Mouse (Mus musculus) urinary bladder, adult 2 months (tissue): ENCODE measurements at regions not wholly inside any gene's neighbourhood (a gene's known extent, or its start where the extent isn't known, plus 50 kb on each side); places are given as distances from the start of the nearest gene placed in this dataset.

Experiments
- DNase-seq: peaks from one replicate; pipeline ENCODE4 v3.0.0; 2022; ENCODE audit warnings: low spot score

DNA sequence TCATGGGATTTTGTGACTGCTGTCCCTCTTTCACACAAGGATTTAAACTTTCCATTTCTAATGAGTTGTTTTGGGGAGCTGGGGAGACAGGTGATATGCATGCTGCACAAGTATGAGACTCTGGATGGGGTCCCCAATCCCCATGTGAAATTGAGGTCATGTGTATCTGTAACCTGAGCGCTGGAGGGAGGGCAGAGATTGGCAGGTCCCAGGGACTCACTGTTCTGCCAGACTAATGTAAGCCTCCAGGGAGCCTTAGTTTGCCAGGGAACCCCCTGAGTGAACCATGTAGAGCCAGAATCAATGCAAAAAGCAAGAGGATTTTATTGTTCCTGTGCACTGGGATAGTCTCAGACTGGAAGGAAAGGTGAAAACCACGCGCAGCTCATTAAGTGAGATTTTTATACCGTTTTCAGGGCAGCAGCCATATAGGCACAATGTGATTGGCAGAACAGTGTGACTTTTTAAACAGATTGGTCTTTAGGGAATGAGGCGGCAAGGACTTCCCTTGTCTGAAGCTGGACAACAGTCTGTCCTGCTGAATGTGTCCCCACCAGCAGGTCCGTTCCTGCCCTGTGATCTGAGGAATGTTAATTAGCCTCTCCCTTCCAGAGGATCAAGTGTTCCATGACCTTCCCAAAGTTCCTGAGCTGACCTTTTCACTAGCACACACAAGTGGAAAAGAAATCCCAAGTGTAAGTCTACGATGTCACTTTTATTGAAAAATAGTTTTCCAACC, 59.9 kb upstream of the Oxgr1 start:
- no peak for DNase-seq

GRCm38 (mm10) chr14:120102749-120103142, 60.5 kb upstream of the Oxgr1 start:
- no peak for DNase-seq

- no peak for DNase-seq
These were observed 67.6 kb upstream of the Oxgr1 start for GRCm38 (mm10) chr14:120109846-120110245.

DNA sequence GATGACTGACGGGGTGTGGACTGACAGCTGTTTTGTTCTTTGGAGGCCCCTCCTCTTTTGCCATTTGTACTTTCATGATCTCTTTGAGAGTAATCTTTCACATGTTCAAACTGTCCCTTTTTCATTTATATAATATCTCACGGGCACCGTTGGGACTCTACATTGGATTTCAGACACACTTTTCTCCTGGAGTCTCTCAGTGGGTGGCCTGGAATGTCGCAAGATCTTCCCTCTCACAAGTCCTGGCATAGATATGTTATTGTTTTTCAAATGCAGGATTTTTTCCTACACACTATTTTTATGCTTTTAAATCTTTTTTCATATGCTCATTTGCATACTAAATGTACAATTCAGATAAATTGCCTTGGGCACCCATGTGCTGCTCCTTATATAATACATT, 71.1 kb upstream of the Oxgr1 start:
- no peak for DNase-seq

GRCm38 (mm10) chr14:120118582-120118981, 76.3 kb upstream of the Oxgr1 start:
- DNase-seq: no peak

DNA sequence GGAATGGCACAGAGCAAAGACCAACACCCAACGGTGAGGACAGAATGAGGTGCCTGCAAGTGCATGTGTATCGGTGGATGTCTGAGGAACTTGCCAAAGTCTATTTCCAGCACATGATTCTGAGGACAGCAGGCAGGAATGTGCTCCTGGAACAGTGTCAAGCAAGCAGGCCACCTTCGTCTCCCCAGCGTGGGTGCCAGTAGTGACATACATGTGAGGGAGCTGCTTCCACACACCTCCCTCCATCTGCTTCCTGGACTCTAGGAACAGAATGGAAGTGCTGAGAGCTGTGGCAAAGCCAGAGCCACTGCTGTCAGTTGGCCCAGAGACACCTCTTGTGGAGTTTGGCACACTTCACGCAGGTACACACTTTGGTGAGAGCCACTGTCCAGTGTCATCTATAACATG, 76.9 kb upstream of the Oxgr1 start:
- DNase-seq: no peak

GRCm38 (mm10) chr14:120119506-120119905, 77.3 kb upstream of the Oxgr1 start:
- DNase-seq: no peak

- no peak for DNase-seq
These were observed 78.0 kb upstream of the Oxgr1 start for GRCm38 (mm10) chr14:120120261-120120660.

DNA sequence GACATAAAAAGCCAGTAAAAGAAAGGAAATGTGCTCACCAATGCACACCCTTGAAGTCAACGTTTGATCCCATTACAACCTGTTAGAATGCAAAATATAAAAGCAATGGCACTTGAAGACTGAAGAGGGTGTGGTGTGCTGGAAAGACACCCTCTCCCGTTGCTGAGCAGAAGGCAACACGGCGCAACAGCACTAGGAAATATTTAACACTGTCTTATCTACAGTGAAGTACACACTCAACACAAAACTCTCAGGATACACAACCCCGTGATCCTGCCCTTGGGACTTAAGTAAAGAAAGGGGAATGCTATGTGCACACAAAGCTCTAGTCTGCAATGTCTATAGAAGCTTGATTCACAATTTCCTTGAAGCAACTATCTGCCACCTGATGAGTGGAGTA, 83.1 kb upstream of the Oxgr1 start:
- no peak for DNase-seq

GRCm38 (mm10) chr14:120127481-120127880, 85.2 kb upstream of the Oxgr1 start:
- DNase-seq: no peak

DNA sequence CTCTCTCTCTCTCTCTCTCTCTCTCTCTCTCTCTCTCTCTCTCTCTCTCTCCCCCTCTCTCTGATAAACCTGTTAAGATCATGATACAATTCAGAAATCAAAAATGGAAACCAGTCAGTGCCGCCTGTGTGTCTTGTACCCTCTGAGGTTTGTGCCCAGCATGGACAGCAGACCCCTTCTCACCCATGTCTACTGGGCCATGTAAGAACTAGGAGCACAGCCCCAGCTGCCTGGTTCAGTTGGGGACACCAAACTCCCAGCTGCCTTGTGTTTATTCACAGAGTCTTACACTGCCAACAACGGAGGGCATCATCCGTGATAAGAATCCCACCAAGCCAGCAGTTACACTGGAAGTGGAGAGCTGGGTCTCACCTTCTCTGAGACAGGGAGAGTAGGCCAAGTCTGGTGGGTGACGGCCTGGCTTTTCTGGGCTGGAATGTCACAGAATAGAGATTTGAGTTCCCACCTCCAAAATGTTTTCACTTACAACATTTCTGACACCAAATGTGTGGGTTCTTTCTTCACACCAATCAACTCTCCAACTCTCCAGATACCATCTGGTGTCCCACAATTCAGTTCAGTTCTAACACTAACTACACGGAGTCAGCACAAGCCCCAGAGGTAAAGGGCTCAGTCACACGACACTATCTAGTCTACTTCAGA, 92.2 kb upstream of the Oxgr1 start:
- DNase-seq: no peak

DNA sequence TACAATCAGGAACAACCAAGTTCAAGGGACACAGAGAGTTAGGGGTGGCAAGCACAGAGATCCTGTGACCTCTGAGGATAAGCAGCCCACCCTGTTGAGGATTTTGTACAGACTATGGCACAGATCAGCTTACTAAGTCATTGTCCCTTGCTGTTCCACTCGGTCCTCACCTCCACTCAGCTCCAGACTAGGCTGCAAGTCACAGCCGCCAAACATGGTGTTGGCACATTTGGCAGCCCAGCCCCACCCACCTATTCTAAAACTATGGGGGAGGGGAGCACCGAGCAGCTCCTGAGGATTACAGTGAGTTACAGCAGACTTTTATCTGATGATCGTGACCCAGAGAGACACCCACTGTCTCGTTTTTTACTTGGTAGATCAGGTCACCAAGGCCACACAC, 93.0 kb upstream of the Oxgr1 start:
- no peak for DNase-seq

GRCm38 (mm10) chr14:120136736-120137135, 94.5 kb upstream of the Oxgr1 start:
- no peak for DNase-seq

DNA sequence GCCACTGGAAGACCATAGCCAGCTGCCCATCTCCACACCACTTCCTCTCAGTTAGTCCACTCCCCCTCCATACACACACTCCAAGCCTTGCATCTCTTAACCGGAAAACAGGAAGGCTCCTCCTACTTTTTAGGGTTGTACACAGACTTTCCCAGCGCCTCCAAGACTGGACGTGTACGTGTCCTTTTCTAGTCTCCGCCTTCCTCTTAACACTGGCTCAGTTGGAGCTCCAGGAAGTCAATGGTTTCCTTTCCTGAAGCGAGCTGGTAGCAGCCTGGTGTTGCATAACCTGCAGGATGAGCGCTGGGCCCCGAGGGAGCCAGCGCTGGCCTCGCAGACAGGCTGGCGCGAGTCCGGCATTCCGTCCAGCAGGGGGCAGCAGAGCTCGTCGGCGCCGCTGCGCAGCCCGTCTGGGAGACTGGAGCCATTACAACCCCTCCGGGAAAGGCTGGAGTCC, 95.5 kb upstream of the Oxgr1 start:
- DNase-seq: peak; percentile 94

DNA sequence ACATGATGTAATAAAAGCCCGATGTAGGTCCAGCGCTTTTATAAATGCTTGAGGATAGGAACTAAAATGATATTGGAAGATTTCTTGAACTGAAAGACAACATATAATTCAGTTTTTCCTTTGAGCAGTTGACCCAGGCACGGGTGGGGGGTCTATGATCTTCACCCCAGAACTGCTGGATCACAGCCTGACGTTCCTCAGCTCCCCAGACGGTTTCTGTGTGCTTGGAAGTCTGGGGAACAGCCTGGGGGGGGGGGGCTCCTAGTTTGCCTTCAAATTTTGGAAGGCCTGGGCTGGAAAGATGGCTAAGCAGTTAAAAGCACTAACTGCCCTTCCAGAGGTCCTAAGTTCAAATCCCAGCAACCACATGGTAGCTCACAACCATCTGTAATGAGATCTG, 96.3 kb upstream of the Oxgr1 start:
- DNase-seq: no peak

GRCm38 (mm10) chr14:120139256-120139655, 97.0 kb upstream of the Oxgr1 start:
- DNase-seq: no peak

- no peak for DNase-seq
These were observed 97.4 kb upstream of the Oxgr1 start for GRCm38 (mm10) chr14:120139671-120140071.

DNA sequence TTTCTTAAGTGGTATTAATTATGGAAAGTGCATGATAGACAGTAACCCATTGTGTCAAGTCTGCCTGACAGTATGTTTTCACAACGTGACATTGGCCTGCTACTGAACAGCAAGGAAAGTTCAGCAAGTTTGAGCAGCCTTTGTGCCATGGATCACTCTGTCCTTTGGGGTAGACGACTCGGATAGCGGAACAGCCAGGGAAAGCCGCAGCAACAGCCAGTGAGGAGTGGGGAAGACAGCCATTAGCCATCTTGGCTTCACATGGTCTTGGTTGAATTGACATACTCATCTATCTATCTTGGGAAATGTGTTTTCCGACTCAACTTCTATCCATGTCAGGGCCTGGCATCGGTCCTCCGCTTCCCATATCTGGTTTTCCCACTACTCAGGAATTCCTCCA, 98.0 kb upstream of the Oxgr1 start:
- no peak for DNase-seq

DNA sequence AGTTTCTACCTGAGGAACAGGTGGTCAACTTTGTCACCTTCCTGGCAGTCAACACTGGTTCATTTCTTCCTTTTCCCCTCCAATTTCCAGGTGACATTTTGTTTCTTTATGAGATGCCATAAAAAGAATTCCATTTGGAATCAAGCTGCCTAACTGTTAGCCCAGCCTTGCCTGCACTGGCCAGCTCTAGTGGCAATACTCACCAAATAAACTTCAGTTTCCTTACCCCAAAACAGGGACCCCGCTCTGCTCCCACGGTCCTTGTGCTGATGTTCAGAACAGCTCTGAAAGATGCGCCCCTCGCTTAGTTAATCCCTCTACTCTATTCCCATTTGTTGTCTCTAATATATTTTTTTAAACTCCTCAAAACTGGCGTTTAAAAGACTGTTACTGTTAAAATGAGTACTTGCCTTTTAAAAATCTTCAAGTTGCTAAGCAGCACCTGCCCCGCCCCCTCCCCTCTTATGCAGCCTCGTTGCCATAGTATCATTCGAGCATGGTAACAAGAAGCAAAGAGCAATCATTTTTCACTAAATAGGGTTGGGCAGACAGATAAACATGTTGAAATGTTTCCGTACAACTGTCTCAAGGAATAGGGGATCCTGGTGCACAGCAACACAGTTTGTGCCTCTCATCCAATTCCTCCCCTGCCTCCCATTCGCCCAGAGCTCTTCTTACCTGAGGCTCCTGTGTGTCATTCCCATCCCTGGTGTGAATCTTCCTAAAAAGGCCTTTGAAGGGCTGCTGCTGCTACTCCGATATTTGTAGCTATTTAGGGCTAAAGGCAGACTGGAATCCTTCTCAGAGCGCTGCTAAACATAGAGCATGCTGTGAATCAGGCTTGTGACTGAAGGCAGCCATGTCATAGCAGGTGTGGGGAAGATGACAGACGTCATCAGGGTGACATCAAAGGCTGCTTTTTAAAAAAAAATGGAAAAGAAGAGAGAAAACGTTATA, 98.8 kb upstream of the Oxgr1 start:
- no peak for DNase-seq

GRCm38 (mm10) chr14:120142281-120142680, 100.0 kb upstream of the Oxgr1 start:
- no peak for DNase-seq

- DNase-seq: no peak
These were observed 102.2 kb upstream of the Oxgr1 start for GRCm38 (mm10) chr14:120144451-120144850.

- DNase-seq: no peak
These were observed 104.1 kb upstream of the Oxgr1 start for GRCm38 (mm10) chr14:120146312-120146711.
